14 mouse cellular contexts compared by ENCODE assay signal in genomic region chr11:94631969-94632368, GRCm38 (mm10).
"Had no signal": no experiment of that assay in that cellular context is flagged by ENCODE, and none has a peak within 500 bp of the region (broad histone marks: within the 10 kb centered on the region; RNA-seq: fewer than 3 reads in every experiment).

No protein-coding gene starts in this region.

- DNase-seq: lung, adult 18-20 months; lung, embryonic 14.5 days; lung, postnatal 10 days; lung, postnatal 4 days; right cerebral cortex, postnatal 14 days; spleen, adult 18-20 months; thymus, adult 18-20 months; thymus, postnatal 14 days; thymus, postnatal 36 days had no signal

- ATAC-seq: midbrain, embryonic 13.5 days; midbrain, embryonic 16.5 days had no signal

- H3K27ac ChIP-seq: liver, embryonic 14.5 days; midbrain, embryonic 10.5 days; midbrain, embryonic 13.5 days; neural tube, embryonic 12.5 days had no signal

- H3K9ac ChIP-seq: liver, embryonic 14.5 days; lung, embryonic 14.5 days; midbrain, embryonic 13.5 days; neural tube, embryonic 12.5 days had no signal

- H3K27me3 ChIP-seq: midbrain, embryonic 13.5 days; neural tube, embryonic 12.5 days had no signal

- H3K9me3 ChIP-seq: midbrain, embryonic 10.5 days; midbrain, embryonic 13.5 days; neural tube, embryonic 12.5 days had no signal

- H3K4me3 ChIP-seq: midbrain, embryonic 13.5 days; neural tube, embryonic 12.5 days had no signal
